Mouse (Mus musculus): Measurements from ENCODE around the gene Dnah8. TPM values are rescaled to one million over a fixed set of nuclear protein-coding genes. Genes with fewer than 3 reads are reported as not detected.

Gene Dnah8
- 25.8 and 27.1 TPM in 2 replicates for total RNA-seq (2015)
- 19.6 and 34.1 TPM in 2 replicates for total RNA-seq (2017)

GRCm38 (mm10) chr17:30624132-30624531 lies at the start of gene Dnah8:
Gene Dnah8 (plus strand): TSS chr17:30624354.
- ATAC-seq (replicated peaks; ENCODE audit: poor library complexity), result peak; percentile 85

DNA sequence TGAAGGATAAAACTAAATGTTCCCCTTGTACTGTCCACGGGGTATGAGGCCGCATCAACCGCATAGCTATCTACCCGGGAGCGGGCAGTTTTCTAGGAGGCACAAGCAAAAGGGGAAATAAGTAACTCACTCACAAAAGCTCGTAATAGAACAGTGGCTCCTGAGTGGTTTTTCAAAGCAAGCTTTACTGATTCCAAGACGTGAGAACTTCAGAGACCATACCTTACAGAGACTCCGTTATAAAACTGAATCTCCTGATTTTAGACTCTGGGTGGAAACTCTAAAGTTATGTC lies 49.4 kb upstream of the Dnah8 start:
- ATAC-seq (replicated peaks; ENCODE audit: poor library complexity), result 0 out of 2 replicates have a peak, but pooled peaks have one; percentile 30

GRCm38 (mm10) chr17:30575121-30575904 lies 48.8 kb upstream of the Dnah8 start:
- no peak for ATAC-seq (replicated peaks; ENCODE audit: poor library complexity)

DNA sequence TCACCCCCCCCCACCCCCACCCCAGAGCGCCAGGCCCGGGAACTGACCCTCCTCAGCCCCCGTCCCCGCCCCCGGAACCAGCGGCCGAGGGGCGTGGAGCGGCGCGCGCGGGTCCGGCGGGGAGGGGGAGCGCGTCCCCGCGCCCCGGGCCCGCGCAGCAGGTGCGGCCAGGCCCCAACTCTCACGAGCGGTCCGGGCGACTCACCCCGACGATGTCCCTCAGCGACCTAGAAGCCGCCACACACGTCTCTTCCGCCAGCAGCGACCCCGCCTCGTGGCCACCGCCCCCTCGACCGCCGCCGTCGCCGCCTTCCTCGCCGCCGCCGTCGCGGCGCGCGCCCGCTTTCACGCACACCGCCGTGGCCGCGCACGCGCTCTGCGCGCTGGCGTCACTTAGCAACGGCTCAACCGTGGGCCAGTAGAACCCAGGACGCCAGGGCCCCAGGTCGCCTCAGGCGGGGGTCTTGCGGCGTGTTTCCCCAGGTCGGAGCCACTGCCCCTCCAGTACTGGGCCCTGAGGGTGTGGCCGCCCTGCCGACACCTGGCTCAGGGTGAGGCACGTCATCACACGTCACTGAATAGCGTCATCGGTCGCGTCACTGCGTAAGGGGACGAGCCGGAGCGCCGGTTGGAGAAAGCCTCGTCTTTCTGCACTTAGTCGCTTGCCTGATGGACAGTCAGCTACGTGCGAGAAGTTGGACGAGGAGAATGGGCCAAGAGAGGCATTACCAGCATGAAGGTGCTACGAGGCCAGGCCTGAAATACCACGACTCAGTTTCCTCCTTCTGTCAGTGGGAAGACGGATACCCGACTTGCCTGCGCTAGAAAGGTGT lies 48.0 kb upstream of the Dnah8 start, which contains the start of gene Btbd9:
Btbd9 (minus strand) TSS at position 548 of the 833 bp plus-strand sequence.
- ATAC-seq (replicated peaks; ENCODE audit: poor library complexity), result peak; percentile 93

- ATAC-seq (replicated peaks; ENCODE audit: poor library complexity), result no peak
These were observed 47.2 kb upstream of the Dnah8 start for GRCm38 (mm10) chr17:30576946-30577345.

- ATAC-seq (replicated peaks; ENCODE audit: poor library complexity), result no peak
These were observed 43.4 kb upstream of the Dnah8 start for GRCm38 (mm10) chr17:30580781-30581180.

DNA sequence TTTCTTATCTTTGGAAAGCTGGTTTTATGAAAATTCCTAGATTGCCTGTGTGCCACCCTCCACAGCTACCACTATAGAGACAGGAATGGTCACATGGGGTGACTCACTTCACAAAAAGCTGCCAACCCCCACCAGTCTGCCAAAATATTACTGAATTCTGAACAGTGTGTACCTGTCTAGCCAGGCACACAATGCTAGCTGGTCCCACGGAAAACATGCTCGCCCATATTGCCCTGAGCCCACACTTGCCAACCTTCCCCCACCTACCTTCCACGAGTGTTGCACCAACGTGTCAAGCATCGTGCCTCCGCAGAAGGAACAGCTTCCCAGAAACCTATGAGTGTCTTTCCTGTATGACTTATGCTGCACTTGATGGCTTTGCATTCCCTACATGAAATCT lies 43.0 kb upstream of the Dnah8 start:
- no peak for ATAC-seq (replicated peaks; ENCODE audit: poor library complexity)

DNA sequence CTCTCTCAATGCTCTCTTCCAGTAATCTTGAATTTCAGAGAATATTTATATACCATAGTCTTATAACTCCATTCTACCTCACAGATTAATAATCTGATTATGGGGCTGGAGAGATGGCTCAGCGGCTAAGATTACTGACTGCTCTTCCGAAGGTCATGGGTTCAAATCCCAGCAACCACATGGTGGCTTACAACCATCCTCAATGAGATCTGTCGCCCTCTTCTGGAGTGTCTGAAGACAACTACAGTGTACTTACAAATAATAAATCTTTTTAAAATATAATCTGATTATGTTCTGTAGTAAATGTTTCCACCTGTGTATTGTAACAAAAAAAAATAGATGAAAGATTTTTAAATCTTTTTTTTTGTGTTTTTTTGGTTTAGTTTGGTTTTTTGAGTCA lies 41.8 kb upstream of the Dnah8 start:
- no peak for ATAC-seq (replicated peaks; ENCODE audit: poor library complexity)

DNA sequence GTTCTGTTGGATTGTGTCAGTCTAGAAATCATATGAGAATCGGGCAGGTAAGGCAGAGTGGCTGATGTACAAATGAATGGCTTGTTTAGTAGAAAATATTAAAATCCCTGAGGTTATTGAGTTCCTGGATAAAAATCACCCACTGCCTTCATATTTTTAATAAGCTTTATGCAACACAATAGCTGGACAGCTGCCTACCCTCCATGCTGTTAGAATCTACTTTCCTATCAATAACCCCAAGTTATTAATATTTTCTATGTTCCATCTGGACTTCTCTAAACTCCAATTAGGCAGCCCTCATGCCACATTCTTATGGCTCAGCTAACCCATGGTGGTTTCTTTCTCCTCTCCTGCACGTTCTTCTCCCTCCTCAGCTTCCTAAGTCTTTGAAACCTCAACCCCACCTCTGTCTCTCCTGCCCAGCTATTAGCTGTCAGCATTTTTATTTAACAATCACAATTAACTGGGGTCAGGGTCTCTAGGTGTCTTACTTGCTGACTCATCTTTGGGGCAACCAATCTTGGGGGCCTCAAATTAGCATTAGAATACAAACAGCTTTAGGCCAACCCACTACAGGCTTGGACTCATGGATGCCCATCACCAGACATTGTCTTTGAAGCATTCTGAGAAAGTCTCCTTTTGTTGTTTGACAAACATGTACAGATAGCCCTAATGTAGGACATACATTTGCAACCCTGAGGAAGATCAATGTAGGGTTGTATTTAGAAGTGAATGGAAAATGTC lies 40.7 kb upstream of the Dnah8 start:
- ATAC-seq (replicated peaks; ENCODE audit: poor library complexity), result no peak

DNA sequence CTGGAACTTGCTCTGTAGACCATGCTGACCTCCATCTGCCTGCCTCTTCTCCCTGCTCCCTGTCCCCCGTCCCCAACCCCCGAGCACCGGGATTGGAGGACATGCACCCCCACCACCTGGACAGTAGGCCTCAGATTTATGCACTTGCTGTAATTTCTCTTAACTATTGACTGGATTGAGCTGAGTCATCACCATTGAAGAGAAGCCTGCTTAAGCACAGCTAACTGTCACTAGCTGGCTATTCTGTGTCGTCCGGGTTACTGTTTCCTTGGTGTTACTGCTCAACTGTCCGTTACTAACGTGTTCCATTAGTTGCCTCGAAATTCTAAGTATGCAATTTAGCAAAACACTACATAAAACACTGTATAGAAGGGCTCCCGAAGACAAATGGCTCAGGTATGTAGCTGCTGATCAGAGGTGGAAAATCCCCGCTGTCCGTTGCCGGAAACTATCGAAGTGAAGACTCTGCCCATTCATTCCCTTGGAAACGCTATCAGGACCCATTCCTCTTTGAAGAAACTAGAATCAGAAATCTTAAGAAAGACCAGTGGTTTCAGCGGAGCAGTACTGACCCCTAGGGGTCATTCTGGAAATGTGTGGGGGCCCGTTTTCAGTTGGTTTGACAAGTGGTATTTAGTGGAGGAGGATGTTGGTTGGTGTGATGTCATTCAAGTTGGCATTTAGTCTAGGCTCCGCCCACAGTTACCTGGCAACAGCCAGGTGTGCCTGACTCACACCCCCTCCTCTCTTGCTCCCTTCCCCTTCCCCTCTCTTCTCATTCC lies 33.5 kb upstream of the Dnah8 start:
- peak; percentile 68 for ATAC-seq (replicated peaks; ENCODE audit: poor library complexity)

- ATAC-seq (replicated peaks; ENCODE audit: poor library complexity), result no peak
These were observed 29.7 kb upstream of the Dnah8 start for GRCm38 (mm10) chr17:30594407-30594806.

GRCm38 (mm10) chr17:30594846-30595245 lies 29.3 kb upstream of the Dnah8 start:
- ATAC-seq (replicated peaks; ENCODE audit: poor library complexity), result no peak

GRCm38 (mm10) chr17:30597786-30598185 lies 26.4 kb upstream of the Dnah8 start:
- ATAC-seq (replicated peaks; ENCODE audit: poor library complexity), result no peak

DNA sequence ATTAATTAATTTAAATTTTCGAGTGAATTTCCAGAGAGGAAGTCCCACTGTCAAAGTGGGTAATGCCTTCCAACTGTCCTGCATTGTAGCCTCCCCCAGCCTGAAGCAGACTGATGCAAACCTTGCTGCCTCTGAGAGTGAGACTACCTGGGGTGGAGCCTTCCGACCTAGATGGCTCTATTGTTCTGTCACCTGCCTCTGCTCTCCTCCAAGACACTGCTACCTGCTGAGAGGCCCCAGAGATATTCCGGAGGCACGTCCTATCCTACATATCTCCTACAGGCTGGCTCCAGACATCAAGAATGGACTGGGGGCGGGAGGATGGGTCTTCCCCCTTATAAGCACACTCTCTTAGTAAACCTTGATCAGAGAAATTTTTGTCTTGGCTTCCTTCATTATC lies 25.9 kb upstream of the Dnah8 start:
- no peak for ATAC-seq (replicated peaks; ENCODE audit: poor library complexity)

GRCm38 (mm10) chr17:30602175-30602574 lies 22.0 kb upstream of the Dnah8 start:
- no peak for ATAC-seq (replicated peaks; ENCODE audit: poor library complexity)

GRCm38 (mm10) chr17:30604296-30604695 lies 19.9 kb upstream of the Dnah8 start:
- no peak for ATAC-seq (replicated peaks; ENCODE audit: poor library complexity)

DNA sequence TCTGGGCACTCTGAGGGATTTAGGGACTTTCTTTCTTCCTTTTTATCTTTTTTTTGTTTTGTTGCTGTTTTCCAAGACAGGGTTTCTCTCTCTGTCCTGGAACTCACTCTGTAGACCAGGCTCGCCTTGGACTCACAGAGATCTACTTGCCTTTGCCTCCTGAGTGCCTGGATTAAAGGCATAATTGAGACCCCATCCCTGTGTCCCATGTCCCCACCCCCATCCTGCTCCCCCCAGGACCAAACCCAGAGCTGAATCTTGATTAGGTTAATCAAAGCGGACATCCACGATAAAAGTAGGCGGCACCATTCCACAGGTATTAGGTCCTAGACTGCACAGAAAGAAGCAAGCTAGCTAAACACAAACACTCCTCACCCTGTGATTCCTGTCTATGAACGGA lies 19.2 kb upstream of the Dnah8 start:
- no peak for ATAC-seq (replicated peaks; ENCODE audit: poor library complexity)

GRCm38 (mm10) chr17:30606206-30606605 lies 17.9 kb upstream of the Dnah8 start:
- no peak for ATAC-seq (replicated peaks; ENCODE audit: poor library complexity)

GRCm38 (mm10) chr17:30606634-30607081 lies 17.5 kb upstream of the Dnah8 start:
- no peak for ATAC-seq (replicated peaks; ENCODE audit: poor library complexity)

GRCm38 (mm10) chr17:30607330-30607729 lies 16.8 kb upstream of the Dnah8 start:
- ATAC-seq (replicated peaks; ENCODE audit: poor library complexity), result no peak

Data from megakaryocyte progenitor cell, adult 5-6 weeks (primary cell).